Mouse (Mus musculus) neural tube, embryonic 15.5 days (tissue): ENCODE results near the gene Hopx. TPM values are rescaled to one million over a fixed set of nuclear protein-coding genes. Genes with fewer than 3 reads are reported as not detected.

Experiments used
- ATAC-seq: fragments of 200-750 bp; cut with Nextera tagmentation; 2 replicates; pipeline ENCODE4 v1.8.0; 2017; ENCODE audit warnings: mild to moderate bottlenecking, moderate TSS enrichment, moderate library complexity; ENCODE audit not compliant: low FRiP score
- H3K27ac ChIP-seq: fragments of 300-500 bp; sonication (generic); replicated peaks from 2 replicates; pipeline ENCODE4 v1.5.1; 2015; ENCODE audit warnings: mild to moderate bottlenecking, inconsistent platforms
- H3K27me3 ChIP-seq: fragments of 300-500 bp; sonication (generic); replicated peaks from 2 replicates; pipeline ENCODE4 v1.6.1; 2015; ENCODE audit warnings: inconsistent platforms
- H3K36me3 ChIP-seq: fragments of 300-500 bp; sonication (generic); 2 replicates; pipeline ENCODE4 v1.6.1; 2015; ENCODE audit warnings: inconsistent platforms
- H3K4me1 ChIP-seq: fragments of 300-500 bp; sonication (generic); 2 replicates; pipeline ENCODE4 v1.6.1; 2015; ENCODE audit warnings: inconsistent platforms
- H3K4me2 ChIP-seq: fragments of 300-500 bp; sonication (generic); 2 replicates; pipeline ENCODE4 v1.6.1; 2015; ENCODE audit warnings: inconsistent platforms, mild to moderate bottlenecking, moderate library complexity
- H3K4me3 ChIP-seq: fragments of 300-500 bp; sonication (generic); replicated peaks from 2 replicates; pipeline ENCODE4 v1.5.1; 2015; ENCODE audit warnings: mild to moderate bottlenecking, inconsistent platforms
- H3K9ac ChIP-seq: fragments of 300-500 bp; sonication (generic); replicated peaks from 2 replicates; pipeline ENCODE4 v1.6.1; 2015; ENCODE audit warnings: mild to moderate bottlenecking, inconsistent platforms
- H3K9me3 ChIP-seq: fragments of 300-500 bp; sonication (generic); replicated peaks from 2 replicates; pipeline ENCODE4 v1.6.1; 2016; ENCODE audit warnings: inconsistent platforms
- WGBS: fragments of 180-500 bp; shearing (Covaris S2); methylation state at CpG from one replicate; pipeline ENCODE4 v1.1.7; 2015; ENCODE audit warnings: mixed read lengths; 5-methylcytosine and 5-hydroxymethylcytosine counted together
- polyA plus RNA-seq: library from polyadenylated mRNA; unstranded; fragments of >200 nt; fragmentation: Nextera tagmentation; extraction: Ambion mirVana; gene quantifications from 2 replicates; pipeline ENCODE4 v1.2.1, GENCODE M21; 2015

Hopx gene
- polyA plus RNA-seq, 1 experiment from 2014 or later = 12.2 TPM

DNA sequence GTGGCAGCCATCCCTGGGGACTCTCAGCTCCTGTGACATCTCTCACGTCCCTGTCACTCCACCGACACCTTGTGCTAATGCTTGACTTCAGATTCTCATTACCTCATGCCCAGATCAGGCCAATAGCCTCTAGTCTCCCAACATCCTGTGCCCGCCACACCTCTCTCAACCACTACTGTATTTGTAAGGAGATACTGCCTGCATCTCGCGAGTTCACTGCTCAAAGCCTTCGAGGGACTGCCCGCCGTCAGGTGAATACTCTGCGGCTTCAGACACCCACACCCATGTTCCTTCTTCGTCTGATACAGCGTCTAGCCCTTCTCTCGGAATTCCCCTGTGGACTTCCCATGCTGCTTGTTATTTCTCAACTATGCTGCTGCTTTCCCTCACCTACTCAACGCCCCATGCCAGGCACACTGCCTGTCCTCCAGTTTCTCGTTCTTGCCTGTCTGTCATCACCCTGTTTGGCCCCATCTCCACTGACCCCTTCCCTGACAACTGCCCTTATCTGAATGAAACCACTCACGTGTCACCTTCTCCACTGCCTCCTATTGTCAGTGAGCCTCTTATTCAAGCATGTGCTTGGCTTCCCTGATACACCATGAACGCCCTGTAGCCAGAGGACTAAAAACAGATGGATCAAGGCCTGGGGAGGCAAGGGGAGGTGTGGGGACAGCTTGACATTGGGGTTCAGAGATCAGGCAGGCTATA, 15.5 kb upstream of the Hopx start:
- H3K4me2 ChIP-seq = no peak overlapping the region
- H3K9ac ChIP-seq = no peak overlapping the region
- H3K9me3 ChIP-seq = no peaks in the 10 kb centered on the region
- 82% methylated on average over 16 of the region's 16 CpGs for WGBS
- H3K36me3 ChIP-seq = no peaks in the 10 kb centered on the region
- ATAC-seq = no peak
- no peak overlapping the region for H3K27ac ChIP-seq
- H3K4me3 ChIP-seq = no peak overlapping the region
- H3K27me3 ChIP-seq = no peaks in the 10 kb centered on the region
- no peaks in the 10 kb centered on the region for H3K4me1 ChIP-seq

DNA sequence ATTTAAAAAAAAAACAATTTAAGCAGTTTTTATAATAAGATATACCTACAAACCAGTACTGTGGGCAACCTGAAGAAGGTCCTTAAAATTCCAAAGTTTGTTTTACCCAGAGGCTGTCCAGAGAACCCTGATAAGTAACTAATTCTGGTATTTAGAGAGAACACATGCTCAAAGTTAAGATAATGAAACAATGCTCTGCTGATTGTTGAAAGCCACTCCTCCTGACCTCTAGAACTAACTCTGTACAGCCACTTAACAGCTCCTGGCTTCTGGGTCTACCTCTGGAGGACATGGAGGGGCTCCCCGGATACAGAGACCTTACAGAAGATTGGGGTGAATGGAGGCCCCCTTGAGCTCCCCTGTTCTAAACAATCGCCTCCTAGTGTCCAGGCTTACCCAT, 15.0 kb upstream of the Hopx start:
- H3K9me3 ChIP-seq = no peaks in the 10 kb centered on the region
- no peaks in the 10 kb centered on the region for H3K27me3 ChIP-seq
- 0 out of 2 replicates have a peak, but pooled peaks cover 2% of the 10 kb centered on the region for H3K4me1 ChIP-seq
- WGBS = 84% methylated on average over 2 of the region's 2 CpGs
- no peak overlapping the region for H3K4me3 ChIP-seq
- no peak for ATAC-seq
- no peak overlapping the region for H3K27ac ChIP-seq
- H3K4me2 ChIP-seq = no peak overlapping the region
- H3K9ac ChIP-seq = no peak overlapping the region
- no peaks in the 10 kb centered on the region for H3K36me3 ChIP-seq

GRCm38 (mm10) chr5:77128854-77129253, 13.9 kb upstream of the Hopx start:
- Histone ChIP-seq H3K9ac (no peak overlapping the region), H3K27ac (no peak overlapping the region), H3K4me2 (no peak overlapping the region), H3K4me1 (0 out of 2 replicates have a peak, but pooled peaks cover 6% of the 10 kb centered on the region), H3K36me3 (no peaks in the 10 kb centered on the region), H3K9me3 (no peaks in the 10 kb centered on the region), H3K4me3 (no peak overlapping the region), H3K27me3 (no peaks in the 10 kb centered on the region)
- no peak for ATAC-seq
- WGBS = 92% methylated on average over 4 of the region's 4 CpGs

GRCm38 (mm10) chr5:77126415-77126968, 11.6 kb upstream of the Hopx start:
- H3K36me3 ChIP-seq = no peaks in the 10 kb centered on the region
- WGBS = 93% methylated on average over 3 of the region's 3 CpGs
- H3K4me3 ChIP-seq = no peak overlapping the region
- H3K9me3 ChIP-seq = no peaks in the 10 kb centered on the region
- H3K4me1 ChIP-seq = peaks cover 28% of the 10 kb centered on the region
- ATAC-seq = no peak
- H3K9ac ChIP-seq = no peak overlapping the region
- H3K27ac ChIP-seq = no peak overlapping the region
- H3K4me2 ChIP-seq = no peak overlapping the region
- no peaks in the 10 kb centered on the region for H3K27me3 ChIP-seq

DNA sequence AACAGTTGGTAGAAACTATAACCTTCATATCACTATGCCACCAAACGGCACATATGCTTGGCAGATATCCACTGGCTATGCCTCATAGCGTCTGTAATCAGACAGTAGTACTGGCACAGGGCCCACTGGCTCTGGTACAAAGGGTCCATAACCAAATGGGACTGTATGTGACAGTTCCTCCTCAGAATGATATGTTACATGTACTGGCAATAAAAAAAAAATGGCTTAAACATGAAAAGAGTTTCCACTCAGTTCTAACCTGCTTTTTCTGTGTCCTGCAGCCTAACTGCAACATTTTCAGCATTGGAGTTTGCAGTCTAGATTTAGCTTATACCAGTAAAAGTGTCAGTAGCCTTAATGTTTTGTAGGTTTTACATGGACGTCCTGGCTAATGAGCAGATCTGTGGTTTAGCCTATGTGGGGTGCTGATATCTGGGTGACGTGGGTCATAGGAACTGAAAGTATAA, 9.9 kb upstream of the Hopx start:
- peak overlapping the region; percentile 52; the same call in 1 of the 2 replicates for H3K27ac ChIP-seq
- no peaks in the 10 kb centered on the region for H3K27me3 ChIP-seq
- no peak overlapping the region for H3K9ac ChIP-seq
- no peak overlapping the region for H3K4me2 ChIP-seq
- peaks cover 30% of the 10 kb centered on the region for H3K4me1 ChIP-seq
- no peaks in the 10 kb centered on the region for H3K9me3 ChIP-seq
- 54% methylated on average over 4 of the region's 4 CpGs for WGBS
- H3K36me3 ChIP-seq = no peaks in the 10 kb centered on the region
- no peak for ATAC-seq
- H3K4me3 ChIP-seq = no peak overlapping the region

- H3K9me3 ChIP-seq = no peaks in the 10 kb centered on the region
- H3K4me3 ChIP-seq = no peak overlapping the region
- H3K27ac ChIP-seq = peak overlapping the region; percentile 61
- no peaks in the 10 kb centered on the region for H3K36me3 ChIP-seq
- no peak overlapping the region for H3K9ac ChIP-seq
- no peak for ATAC-seq
- 71% methylated on average over 4 of the region's 4 CpGs for WGBS
- H3K4me2 ChIP-seq = no peak overlapping the region
- no peaks in the 10 kb centered on the region for H3K27me3 ChIP-seq
- peaks cover 30% of the 10 kb centered on the region for H3K4me1 ChIP-seq
These were observed 9.2 kb upstream of the Hopx start for GRCm38 (mm10) chr5:77124165-77124564.

DNA sequence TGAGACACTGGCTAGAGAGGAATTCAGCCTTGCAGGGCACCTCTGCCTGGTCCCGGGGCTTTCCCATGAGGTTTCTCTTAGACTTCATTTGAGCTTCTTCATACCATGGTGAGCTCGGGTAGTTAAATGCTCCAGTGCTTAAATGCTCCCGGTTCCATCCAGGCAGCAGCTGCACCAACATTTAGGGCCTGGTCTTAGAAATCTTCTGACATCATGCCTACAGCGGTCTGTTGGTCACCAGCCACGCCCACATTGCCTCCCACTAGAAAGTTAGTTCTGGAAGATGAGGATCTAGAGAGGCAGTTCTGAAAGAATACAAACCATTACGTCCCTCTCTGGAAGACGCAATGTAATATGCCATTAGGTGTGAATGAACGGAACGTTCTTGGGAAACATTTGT, 8.7 kb upstream of the Hopx start:
- no peaks in the 10 kb centered on the region for H3K36me3 ChIP-seq
- H3K9ac ChIP-seq = no peak overlapping the region
- H3K27me3 ChIP-seq = no peaks in the 10 kb centered on the region
- peaks cover 30% of the 10 kb centered on the region for H3K4me1 ChIP-seq
- no peak overlapping the region for H3K4me2 ChIP-seq
- H3K27ac ChIP-seq = peak overlapping the region; percentile 61
- no peaks in the 10 kb centered on the region for H3K9me3 ChIP-seq
- no peak for ATAC-seq
- H3K4me3 ChIP-seq = no peak overlapping the region
- 51% methylated on average over 9 of the region's 9 CpGs for WGBS

DNA sequence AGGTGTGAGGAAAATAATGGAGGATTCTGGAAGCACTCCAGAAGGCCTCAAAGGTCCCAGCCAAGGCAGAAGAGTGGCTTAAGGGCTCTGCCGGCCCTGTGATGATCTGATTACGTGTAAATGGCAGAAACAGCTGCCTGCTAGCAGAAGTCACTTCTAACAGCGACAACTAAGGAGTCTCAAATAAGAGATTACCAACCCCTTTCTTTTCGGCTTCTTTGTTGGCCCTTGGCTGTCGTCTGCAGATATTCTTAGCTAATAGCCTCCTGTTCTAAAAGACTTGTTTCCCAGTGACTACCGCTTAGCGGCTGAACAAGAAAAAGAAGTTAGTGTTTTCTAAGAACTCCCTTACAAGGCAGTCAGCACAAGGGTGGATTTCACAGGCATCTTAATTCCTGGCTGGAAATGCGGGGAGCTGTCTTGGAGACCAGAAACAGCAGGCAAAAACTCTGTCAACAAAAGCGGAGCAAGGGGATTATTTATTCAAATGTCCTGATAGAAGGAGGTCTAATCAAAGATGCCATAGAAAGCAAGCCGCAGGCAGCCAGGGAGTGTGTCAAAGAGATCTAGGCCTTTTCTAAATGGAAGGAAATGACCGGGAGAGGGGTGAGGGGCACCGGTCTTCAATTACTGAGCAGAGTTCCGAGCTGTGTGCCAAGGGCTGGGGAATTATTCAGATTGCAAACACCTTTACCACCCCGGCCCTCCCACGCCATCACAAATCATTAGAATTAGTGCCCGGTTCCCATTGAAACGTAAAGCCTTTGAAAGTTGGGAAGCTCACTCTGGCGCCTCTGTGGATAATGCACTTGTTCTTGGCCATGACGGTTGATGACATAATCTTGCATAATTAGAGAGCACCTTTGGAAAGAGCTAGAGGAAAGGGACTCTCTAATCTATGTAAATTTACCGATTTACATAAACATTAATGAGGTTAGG, 7.6 kb upstream of the Hopx start:
- ATAC-seq = peak; percentile 89
- Histone ChIP-seq H3K27me3 (no peaks in the 10 kb centered on the region), H3K4me3 (no peak overlapping the region), H3K4me2 (no peak overlapping the region; the same call in 1 of the 2 replicates), H3K9me3 (no peaks in the 10 kb centered on the region), H3K9ac (no peak overlapping the region), H3K36me3 (no peaks in the 10 kb centered on the region), H3K27ac (peak overlapping the region; percentile 69), H3K4me1 (peaks cover 30% of the 10 kb centered on the region)
- WGBS = 9% methylated on average over 20 of the region's 20 CpGs

DNA sequence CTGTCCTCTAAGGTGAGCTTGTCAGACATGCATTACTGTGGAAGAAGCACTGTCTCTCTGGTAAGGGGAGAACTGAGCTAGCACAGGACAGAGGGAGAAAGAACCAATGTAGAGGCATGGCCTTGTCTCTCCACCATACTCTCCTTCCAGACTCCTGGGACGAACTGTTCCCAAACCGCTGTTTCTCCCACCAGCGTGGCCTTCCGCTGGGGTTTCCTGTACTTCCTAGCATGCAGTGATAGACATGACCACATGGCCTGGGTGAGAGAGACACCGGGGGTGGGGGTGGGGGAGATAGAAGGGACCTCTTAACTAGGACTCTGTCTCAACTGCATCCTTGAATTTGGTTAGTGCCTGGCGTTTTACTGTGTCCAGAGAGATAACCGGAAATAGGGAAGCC, 5.8 kb upstream of the Hopx start:
- WGBS = 88% methylated on average over 7 of the region's 7 CpGs
- Histone ChIP-seq H3K27ac (peak overlapping the region; percentile 69; the same call in 1 of the 2 replicates), H3K4me2 (no peak overlapping the region), H3K36me3 (no peaks in the 10 kb centered on the region), H3K27me3 (no peaks in the 10 kb centered on the region), H3K9ac (no peak overlapping the region), H3K4me3 (no peak overlapping the region), H3K4me1 (peaks cover 33% of the 10 kb centered on the region), H3K9me3 (no peaks in the 10 kb centered on the region)
- ATAC-seq = no peak

DNA sequence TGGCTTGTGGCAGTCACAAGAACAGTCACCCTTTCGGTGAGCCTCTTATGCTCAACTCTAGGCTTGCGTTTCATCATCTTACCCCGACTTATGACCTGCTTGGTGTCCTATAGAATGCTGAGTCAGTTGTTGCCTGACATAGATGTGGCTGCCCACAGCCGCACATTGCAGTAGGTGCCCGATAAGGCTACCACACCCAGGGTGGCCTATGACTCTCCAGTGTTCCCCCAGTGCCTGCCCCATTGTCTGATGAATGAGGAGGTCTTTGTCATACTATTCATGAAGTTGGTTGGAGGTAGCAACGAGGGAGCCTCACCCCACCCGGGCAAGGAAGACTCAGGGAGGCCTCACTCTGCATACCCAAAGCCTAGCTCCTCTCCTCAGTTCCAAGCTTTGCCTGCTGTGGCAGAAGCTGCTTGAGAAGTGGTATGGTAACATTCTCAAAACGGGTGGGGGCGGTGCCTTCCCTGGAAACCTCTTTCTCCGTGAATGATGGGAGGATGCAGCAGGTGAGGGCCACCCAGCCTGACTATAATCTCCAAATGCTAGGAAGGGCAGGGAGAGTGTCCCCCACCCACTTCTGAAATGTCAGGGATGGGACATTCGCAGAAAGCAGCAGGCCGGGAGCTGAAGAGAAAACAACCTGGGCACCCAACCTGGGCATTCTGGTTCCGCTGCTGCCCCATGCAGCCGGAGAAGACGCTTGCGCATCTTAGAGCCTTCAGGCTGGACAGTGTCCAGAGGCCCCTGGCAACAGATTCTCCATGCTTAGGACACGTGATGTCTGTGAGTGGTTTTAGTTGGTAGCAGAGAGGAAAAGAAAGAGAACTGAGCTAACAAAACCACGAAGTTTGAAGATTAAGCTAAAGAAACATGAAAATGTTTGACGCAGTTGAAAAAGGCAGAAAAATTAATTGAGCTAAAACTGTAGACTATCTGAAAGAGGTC, 4.8 kb upstream of the Hopx start:
- H3K27me3 ChIP-seq = no peaks in the 10 kb centered on the region
- H3K4me3 ChIP-seq = no peak overlapping the region
- peaks cover 40% of the 10 kb centered on the region for H3K4me1 ChIP-seq
- WGBS = 81% methylated on average over 19 of the region's 19 CpGs
- H3K27ac ChIP-seq = no peak overlapping the region
- H3K9ac ChIP-seq = no peak overlapping the region
- no peak for ATAC-seq
- no peaks in the 10 kb centered on the region for H3K9me3 ChIP-seq
- H3K36me3 ChIP-seq = no peaks in the 10 kb centered on the region
- no peak overlapping the region for H3K4me2 ChIP-seq

- WGBS = 76% methylated on average over 9 of the region's 9 CpGs
These were observed 811 bp upstream of the Hopx start for GRCm38 (mm10) chr5:77115732-77116131.

More at GRCm38 (mm10) chr5:77115732-77116131, 811 bp upstream of the Hopx start:
- Histone ChIP-seq H3K4me2 (no peak overlapping the region), H3K9ac (no peak overlapping the region), H3K4me3 (no peak overlapping the region), H3K9me3 (no peaks in the 10 kb centered on the region), H3K4me1 (peaks cover 15% of the 10 kb centered on the region; the same call in 1 of the 2 replicates), H3K27me3 (no peaks in the 10 kb centered on the region), H3K36me3 (no peaks in the 10 kb centered on the region), H3K27ac (peak overlapping the region; percentile 80)
- no peak for ATAC-seq
